Comparison of ENCODE assay signal across 10 mouse cellular contexts in the genomic region with DNA sequence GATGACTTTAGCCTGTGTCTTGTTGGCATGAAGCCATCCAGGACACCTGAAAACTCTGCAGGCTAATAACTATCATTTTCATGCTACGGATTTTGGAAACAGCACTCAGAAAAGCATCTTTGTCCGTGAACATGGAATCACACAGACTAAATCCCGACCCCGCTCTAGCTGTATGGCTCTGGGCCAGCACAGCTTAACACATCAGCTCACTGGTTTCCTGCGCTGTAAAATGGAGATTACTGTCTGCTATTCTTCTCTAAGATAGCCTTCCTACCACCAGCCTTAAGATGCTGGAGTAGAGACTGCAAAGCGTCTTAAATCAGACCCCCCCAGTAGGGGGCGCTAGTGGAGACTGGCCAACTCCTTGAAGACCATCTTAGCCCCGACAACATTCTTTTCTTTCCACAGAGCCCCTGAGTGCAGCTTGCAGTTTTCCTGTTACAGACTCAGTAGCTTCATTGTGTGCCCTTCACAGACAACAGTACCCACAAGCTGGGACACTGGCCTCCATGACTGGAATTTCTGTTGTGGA.
DNase-seq lines count a peak whose midpoint lies in the region; ATAC-seq and TF ChIP-seq lines count a peak whose summit lies in the region.
"Had no signal": no experiment of that assay in that cellular context is flagged by ENCODE, and none has a peak within 500 bp of the region (broad histone marks: within the 10 kb centered on the region; RNA-seq: fewer than 3 reads in every experiment).

No protein-coding gene starts in this region.

- no peaks in the 10 kb centered on the region for H3K4me1 ChIP-seq in hindbrain, postnatal 0 days (ENCODE audit: insufficient read depth, low read length)
- H3K4me1 ChIP-seq in hindbrain, embryonic 12.5 days = no peaks in the 10 kb centered on the region
- H3K4me1 ChIP-seq in testis, adult 2 months (ENCODE audit: control insufficient read depth, insufficient read depth, low read length) = no peaks in the 10 kb centered on the region

- H3K4me2 ChIP-seq in hindbrain, postnatal 0 days (ENCODE audit: low read depth, low read length) = no peak overlapping the region
- no peak overlapping the region for H3K4me2 ChIP-seq in hindbrain, embryonic 12.5 days (replicated peaks)
- H3K4me2 ChIP-seq: lung, embryonic 15.5 days had no signal

- H3K27ac ChIP-seq in hindbrain, postnatal 0 days = no peak overlapping the region
- H3K27ac ChIP-seq in hindbrain, embryonic 12.5 days = no peak overlapping the region
- no peak overlapping the region for H3K27ac ChIP-seq in testis, adult 2 months (ENCODE audit: control insufficient read depth, insufficient read depth, low read depth, low read length)
- H3K27ac ChIP-seq: lung, embryonic 15.5 days had no signal

- DNase-seq in hindbrain, postnatal 0 days (ENCODE audit: low spot score) = no peak
- DNase-seq in testis, postnatal 14 days (ENCODE audit: low spot score) = no peak
- DNase-seq in induced T-regulatory cell, adult 2 months (ENCODE audit: low read depth) = peak; percentile 22
- peak; percentile 32 for DNase-seq in thymus, postnatal 14 days
- no peak for DNase-seq in gastrocnemius, postnatal 25 days
- DNase-seq in ovary, adult 18-20 months (ENCODE audit: low spot score) = no peak
- DNase-seq: cerebellum, adult 9-11 months had no signal

- TF ChIP-seq POLR2A in testis, adult 2 months (IDR thresholded peaks at IDR 0.05; ENCODE audit: control insufficient read depth, low read depth, low read length) = no peak

- no peaks in the 10 kb centered on the region for H3K36me3 ChIP-seq in hindbrain, postnatal 0 days (ENCODE audit: insufficient read depth, low read length)
- no peaks in the 10 kb centered on the region for H3K36me3 ChIP-seq in hindbrain, embryonic 12.5 days
- no peaks in the 10 kb centered on the region for H3K36me3 ChIP-seq in testis, adult 2 months (ENCODE audit: control insufficient read depth, insufficient read depth, low read length)
- H3K36me3 ChIP-seq: lung, embryonic 15.5 days had no signal

- TF ChIP-seq CTCF in hindbrain, postnatal 0 days (IDR thresholded peaks at IDR 0.05; ENCODE audit: low read depth) = peak; percentile 43
- peak; percentile 49; the same call in 1 of the 2 replicates for TF ChIP-seq CTCF in testis, adult 2 months (IDR thresholded peaks at IDR 0.05; ENCODE audit: control insufficient read depth, insufficient read depth, insufficient replicate concordance, low read depth, low read length)

- no peak for ATAC-seq in hindbrain, postnatal 0 days
- no peak for ATAC-seq in hindbrain, embryonic 12.5 days (ENCODE audit: low FRiP score)

- no peak overlapping the region for H3K4me3 ChIP-seq in hindbrain, postnatal 0 days (ENCODE audit: low read length)
- no peak overlapping the region for H3K4me3 ChIP-seq in hindbrain, embryonic 12.5 days
- no peak overlapping the region for H3K4me3 ChIP-seq in testis, adult 2 months (ENCODE audit: control insufficient read depth, low read depth, low read length)
- H3K4me3 ChIP-seq: lung, embryonic 15.5 days had no signal

- no peak overlapping the region for H3K9ac ChIP-seq in hindbrain, postnatal 0 days (replicated peaks; ENCODE audit: low read length)
- no peak overlapping the region for H3K9ac ChIP-seq in hindbrain, embryonic 12.5 days
- H3K9ac ChIP-seq: lung, embryonic 15.5 days had no signal

- H3K9me3 ChIP-seq in hindbrain, postnatal 0 days (ENCODE audit: low read length) = no peaks in the 10 kb centered on the region
- no peaks in the 10 kb centered on the region for H3K9me3 ChIP-seq in hindbrain, embryonic 12.5 days (replicated peaks)
- H3K9me3 ChIP-seq: lung, embryonic 15.5 days had no signal

- 69% methylated on average over 8 of the region's 8 CpGs for WGBS in hindbrain, postnatal 0 days
- 86% methylated on average over 8 of the region's 8 CpGs for WGBS in hindbrain, embryonic 12.5 days

- no peaks in the 10 kb centered on the region for H3K27me3 ChIP-seq in hindbrain, postnatal 0 days (ENCODE audit: insufficient read depth, low read length)
- no peaks in the 10 kb centered on the region for H3K27me3 ChIP-seq in hindbrain, embryonic 12.5 days
- H3K27me3 ChIP-seq in testis, adult 2 months (ENCODE audit: control insufficient read depth, insufficient read depth, low read length) = no peaks in the 10 kb centered on the region
- H3K27me3 ChIP-seq: lung, embryonic 15.5 days had no signal

Comparison
In these comparisons a context has a peak if more than half of its experiments do, and no peak if none do; other contexts are left out.
1. DNase-seq: peak in induced T-regulatory cell, adult 2 months (single experiment) and thymus, postnatal 14 days (single experiment); none in hindbrain, postnatal 0 days (single experiment), testis, postnatal 14 days (single experiment), gastrocnemius, postnatal 25 days (single experiment) and ovary, adult 18-20 months (single experiment).